Mouse (Mus musculus): ENCODE measurements at regions not wholly inside any gene's neighbourhood (a gene's known extent, or its start where the extent isn't known, plus 50 kb on each side); places are given as distances from the start of the nearest gene placed in this dataset.

DNA sequence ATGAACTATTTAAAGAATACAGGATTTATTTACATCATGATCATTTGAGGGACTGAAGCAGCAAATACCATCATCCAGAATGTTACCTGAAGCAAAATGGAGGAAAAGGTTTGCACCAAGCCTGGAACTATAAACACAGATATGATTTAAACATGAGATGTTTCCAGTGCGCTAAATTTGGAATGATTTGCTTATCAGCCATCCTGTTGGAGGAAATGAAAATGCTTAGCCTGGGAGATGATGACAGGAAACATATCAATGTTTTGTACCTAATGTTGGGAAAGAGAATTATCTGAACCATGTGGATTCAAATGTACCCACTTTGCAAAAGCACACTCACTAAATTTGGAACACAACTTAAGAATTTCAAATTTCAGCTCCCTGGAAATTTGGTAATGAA lies 149.3 kb downstream of the Adgra3 start:
- Histone ChIP-seq H3K36me3 (replicated peaks) (no peaks in the 10 kb centered on the region), H3K4me2 (no peak overlapping the region), H3K27me3 (no peaks in the 10 kb centered on the region), H3K9me3 (replicated peaks) (no peaks in the 10 kb centered on the region), H3K4me3 (replicated peaks) (no peak overlapping the region), H3K27ac (replicated peaks) (no peak overlapping the region), H3K4me1 (replicated peaks) (no peaks in the 10 kb centered on the region), H3K9ac (no peak overlapping the region)
- no peak for ATAC-seq (ENCODE audit: insufficient read depth)
- 57% methylated on average over 1 of the region's 1 CpGs for WGBS (ENCODE audit: insufficient replicate concordance)

DNA sequence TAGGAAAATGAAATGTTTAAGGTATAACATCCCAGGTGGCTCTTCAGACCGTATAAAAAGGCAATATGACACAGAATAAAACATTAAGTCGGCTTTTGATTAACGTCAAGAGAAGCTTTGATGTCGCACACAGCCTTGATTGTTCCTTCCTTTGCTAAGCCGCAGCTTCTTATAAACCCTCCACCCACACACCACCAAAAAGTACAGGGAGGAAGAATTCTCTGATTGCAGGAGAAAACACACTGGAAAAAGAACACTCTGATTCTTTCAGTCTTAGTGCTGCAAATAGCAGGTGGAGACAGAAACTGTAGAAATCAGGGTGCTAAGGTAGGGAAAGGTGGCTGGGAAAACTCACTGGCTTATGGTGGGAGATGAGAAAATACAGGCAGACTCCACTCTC lies 162.7 kb downstream of the Adgra3 start:
- Histone ChIP-seq H3K9ac (no peak overlapping the region), H3K27me3 (no peaks in the 10 kb centered on the region), H3K4me2 (no peak overlapping the region), H3K9me3 (replicated peaks) (no peaks in the 10 kb centered on the region), H3K36me3 (replicated peaks) (no peaks in the 10 kb centered on the region), H3K27ac (replicated peaks) (no peak overlapping the region), H3K4me3 (replicated peaks) (no peak overlapping the region), H3K4me1 (replicated peaks) (no peaks in the 10 kb centered on the region)
- ATAC-seq (ENCODE audit: insufficient read depth) = no peak
- WGBS (ENCODE audit: insufficient replicate concordance) = 71% methylated on average over 5 of the region's 5 CpGs

DNA sequence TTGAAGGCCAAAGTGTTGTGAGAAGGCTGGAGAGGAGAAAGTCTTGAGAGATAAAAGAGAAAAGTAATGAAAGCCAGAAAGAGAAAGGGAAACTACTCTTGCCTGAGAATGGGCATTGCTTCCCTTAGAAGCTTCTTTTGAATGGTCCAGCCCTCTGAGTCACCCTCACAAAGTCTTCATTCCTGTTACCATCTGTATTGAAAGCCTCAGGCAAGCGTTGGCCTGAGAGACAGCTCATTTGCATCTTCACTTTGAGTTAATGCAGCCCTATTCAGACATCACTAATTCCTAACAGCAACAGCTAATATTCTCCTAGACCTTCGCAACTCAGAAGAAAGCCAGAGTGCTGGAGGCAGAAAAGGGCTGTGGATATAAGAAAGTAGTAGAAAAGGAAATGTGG lies 178.4 kb downstream of the Adgra3 start:
- Histone ChIP-seq H3K4me3 (replicated peaks) (no peak overlapping the region), H3K9me3 (replicated peaks) (no peaks in the 10 kb centered on the region), H3K4me1 (replicated peaks) (no peaks in the 10 kb centered on the region), H3K36me3 (replicated peaks) (no peaks in the 10 kb centered on the region), H3K27ac (replicated peaks) (no peak overlapping the region), H3K27me3 (no peaks in the 10 kb centered on the region), H3K4me2 (no peak overlapping the region), H3K9ac (no peak overlapping the region)
- 39% methylated on average over 2 of the region's 2 CpGs for WGBS (ENCODE audit: insufficient replicate concordance)
- no peak for ATAC-seq (ENCODE audit: insufficient read depth)

DNA sequence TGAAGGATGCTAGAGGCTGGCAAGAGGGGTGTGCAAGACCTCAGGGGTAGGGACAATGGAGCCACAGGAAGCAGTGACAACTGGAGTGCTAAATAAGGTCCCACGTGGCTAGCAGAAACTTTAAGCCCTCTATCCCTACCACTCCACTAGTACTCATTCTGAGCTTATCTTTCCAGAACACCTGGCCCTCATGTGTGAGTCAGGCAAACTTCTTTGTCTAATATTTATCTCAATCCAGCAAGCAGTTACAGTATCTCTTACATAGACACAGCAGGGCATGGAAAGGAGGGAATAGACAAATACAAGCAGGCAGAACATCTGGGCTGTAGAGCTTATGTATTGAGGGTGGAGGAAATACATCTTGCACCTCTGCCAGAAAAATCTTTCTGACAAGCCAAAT lies 182.6 kb downstream of the Adgra3 start:
- no peak overlapping the region for H3K4me2 ChIP-seq
- H3K9ac ChIP-seq = no peak overlapping the region
- no peak overlapping the region for H3K4me3 ChIP-seq (replicated peaks)
- H3K9me3 ChIP-seq (replicated peaks) = no peaks in the 10 kb centered on the region
- peak; percentile 73 for ATAC-seq (ENCODE audit: insufficient read depth)
- H3K36me3 ChIP-seq (replicated peaks) = no peaks in the 10 kb centered on the region
- no peaks in the 10 kb centered on the region for H3K27me3 ChIP-seq
- H3K4me1 ChIP-seq (replicated peaks) = no peaks in the 10 kb centered on the region
- WGBS (ENCODE audit: insufficient replicate concordance) = 15% methylated on average over 1 of the region's 1 CpGs
- H3K27ac ChIP-seq (replicated peaks) = no peak overlapping the region

DNA sequence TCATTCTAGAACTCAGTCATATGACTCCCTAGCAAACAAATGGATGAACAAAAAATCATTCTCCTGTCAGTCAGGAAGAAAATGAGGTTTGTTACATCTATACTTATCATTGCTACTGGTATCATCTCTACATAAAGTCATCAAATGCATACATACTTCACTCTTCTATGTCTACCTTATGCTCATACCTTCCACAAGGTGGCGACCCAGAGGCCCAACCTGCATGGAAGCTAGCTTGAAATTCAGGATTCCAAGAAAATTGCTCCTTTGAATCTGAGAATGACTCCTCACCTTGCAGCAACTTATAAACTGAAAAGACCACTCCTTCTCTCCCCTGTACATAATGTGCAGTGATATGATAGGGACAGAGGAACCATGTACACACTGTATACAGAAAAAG lies 201.6 kb downstream of the Adgra3 start:
- Histone ChIP-seq H3K4me3 (replicated peaks) (no peak overlapping the region), H3K4me2 (no peak overlapping the region), H3K9ac (no peak overlapping the region), H3K27me3 (no peaks in the 10 kb centered on the region), H3K9me3 (replicated peaks) (no peaks in the 10 kb centered on the region), H3K4me1 (replicated peaks) (no peaks in the 10 kb centered on the region), H3K36me3 (replicated peaks) (no peaks in the 10 kb centered on the region), H3K27ac (replicated peaks) (no peak overlapping the region)
- 21% methylated on average over 1 of the region's 1 CpGs for WGBS (ENCODE audit: insufficient replicate concordance)
- no peak for ATAC-seq (ENCODE audit: insufficient read depth)

DNA sequence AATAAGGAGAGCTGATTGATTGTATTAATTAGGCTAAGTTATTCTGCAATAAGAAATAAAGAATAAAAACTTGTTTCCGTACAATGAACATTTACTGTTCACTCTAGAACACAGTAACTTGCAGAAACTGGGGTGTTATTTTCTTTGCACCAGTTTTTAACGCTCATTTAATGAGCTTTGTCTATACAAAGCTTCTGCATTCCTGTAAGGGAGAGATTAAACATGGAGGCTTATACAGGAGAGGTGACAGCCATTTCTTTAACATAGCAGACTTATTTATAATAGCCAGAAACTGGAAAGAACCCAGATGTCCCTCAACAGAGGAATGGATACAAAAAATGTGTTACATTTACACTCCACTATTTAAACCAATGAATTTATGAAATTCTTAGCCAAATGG lies 202.8 kb downstream of the Adgra3 start:
- ATAC-seq (ENCODE audit: insufficient read depth) = no peak

DNA sequence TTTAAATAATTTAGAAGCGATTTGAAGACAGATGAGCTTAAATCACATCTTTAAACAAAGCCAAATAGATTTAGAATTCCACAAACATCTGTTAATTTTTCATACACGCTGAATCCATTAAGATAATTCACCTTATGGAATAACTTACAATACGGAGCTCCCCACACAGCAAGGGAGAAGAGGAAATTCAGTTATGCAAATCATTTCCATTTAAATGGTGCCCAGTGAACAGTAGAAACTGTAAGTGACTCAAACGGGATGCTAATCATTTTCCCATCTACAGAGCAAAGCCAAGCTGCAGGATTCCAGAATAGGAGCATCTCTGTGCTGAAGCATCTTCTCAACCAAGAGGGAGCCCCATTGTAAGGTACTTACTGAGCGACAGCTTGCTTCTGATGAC lies 210.1 kb downstream of the Adgra3 start:
- Histone ChIP-seq H3K4me2 (no peak overlapping the region), H3K9me3 (replicated peaks) (no peaks in the 10 kb centered on the region), H3K36me3 (replicated peaks) (no peaks in the 10 kb centered on the region), H3K9ac (no peak overlapping the region), H3K4me3 (replicated peaks) (no peak overlapping the region), H3K27me3 (no peaks in the 10 kb centered on the region), H3K27ac (replicated peaks) (no peak overlapping the region), H3K4me1 (replicated peaks) (no peaks in the 10 kb centered on the region)
- whole genome bisulfite sequencing (ENCODE audit: insufficient replicate concordance) = 40% methylated on average over 5 of the region's 5 CpGs
- ATAC-seq (ENCODE audit: insufficient read depth) = no peak

More for the DNA sequence above, 202.8 kb downstream of the Adgra3 start:
- Histone ChIP-seq H3K4me2 (no peak overlapping the region), H3K27ac (replicated peaks) (no peak overlapping the region), H3K4me1 (replicated peaks) (no peaks in the 10 kb centered on the region), H3K9me3 (replicated peaks) (no peaks in the 10 kb centered on the region), H3K4me3 (replicated peaks) (no peak overlapping the region), H3K36me3 (replicated peaks) (no peaks in the 10 kb centered on the region), H3K27me3 (no peaks in the 10 kb centered on the region), H3K9ac (no peak overlapping the region)
- WGBS (ENCODE audit: insufficient replicate concordance) = 42% methylated on average over 2 of the region's 2 CpGs

DNA sequence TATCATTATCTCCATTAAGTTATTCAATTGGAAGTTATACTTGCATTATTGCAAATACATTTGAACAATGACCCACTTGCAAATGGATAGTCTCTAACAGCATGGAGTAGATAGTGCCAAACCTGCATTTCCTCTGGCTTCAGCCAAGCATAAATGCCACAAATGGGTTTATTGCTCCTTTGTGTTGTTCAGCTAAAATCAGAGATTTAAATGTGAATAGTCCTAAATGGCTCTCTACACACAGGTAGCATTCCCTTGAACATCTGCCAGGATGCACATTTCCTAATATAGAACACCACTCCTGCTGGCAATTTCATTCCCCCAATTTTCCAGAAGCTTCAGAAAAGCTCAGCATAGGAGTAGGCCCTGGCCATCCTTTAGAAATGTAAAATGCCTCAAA lies 210.6 kb downstream of the Adgra3 start:
- no peak overlapping the region for H3K9ac ChIP-seq
- H3K9me3 ChIP-seq (replicated peaks) = no peaks in the 10 kb centered on the region
- no peak overlapping the region for H3K4me3 ChIP-seq (replicated peaks)
- no peaks in the 10 kb centered on the region for H3K27me3 ChIP-seq
- ATAC-seq (ENCODE audit: insufficient read depth) = no peak
- H3K27ac ChIP-seq (replicated peaks) = no peak overlapping the region
- H3K4me2 ChIP-seq = no peak overlapping the region
- no peaks in the 10 kb centered on the region for H3K4me1 ChIP-seq (replicated peaks)
- no peaks in the 10 kb centered on the region for H3K36me3 ChIP-seq (replicated peaks)

DNA sequence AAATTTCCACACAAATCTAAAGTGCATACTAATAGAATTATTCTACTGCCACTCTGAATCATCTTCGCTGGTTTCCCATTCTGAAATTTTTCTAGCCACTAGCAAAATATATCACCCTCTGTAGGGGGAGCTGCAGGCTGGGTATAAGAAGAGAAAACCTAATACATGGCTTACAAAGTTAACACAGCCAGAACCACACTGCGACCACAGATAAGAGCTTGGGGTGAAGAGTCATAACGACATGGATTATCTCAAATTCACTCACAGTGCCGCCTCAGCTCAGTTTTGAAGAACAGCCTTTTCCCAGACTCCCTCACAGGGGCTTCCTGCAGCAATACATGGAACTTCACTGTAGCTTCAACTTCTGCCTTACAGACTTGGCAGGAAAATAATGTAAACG lies 240.0 kb downstream of the Adgra3 start:
- no peak for ATAC-seq (ENCODE audit: insufficient read depth)
- no peaks in the 10 kb centered on the region for H3K36me3 ChIP-seq (replicated peaks)
- no peak overlapping the region for H3K4me3 ChIP-seq (replicated peaks)
- no peak overlapping the region for H3K4me2 ChIP-seq
- H3K4me1 ChIP-seq (replicated peaks) = no peaks in the 10 kb centered on the region
- no peak overlapping the region for H3K9ac ChIP-seq
- WGBS (ENCODE audit: insufficient replicate concordance) = 50% methylated on average over 5 of the region's 5 CpGs
- no peak overlapping the region for H3K27ac ChIP-seq (replicated peaks)
- H3K9me3 ChIP-seq (replicated peaks) = no peaks in the 10 kb centered on the region
- no peaks in the 10 kb centered on the region for H3K27me3 ChIP-seq

DNA sequence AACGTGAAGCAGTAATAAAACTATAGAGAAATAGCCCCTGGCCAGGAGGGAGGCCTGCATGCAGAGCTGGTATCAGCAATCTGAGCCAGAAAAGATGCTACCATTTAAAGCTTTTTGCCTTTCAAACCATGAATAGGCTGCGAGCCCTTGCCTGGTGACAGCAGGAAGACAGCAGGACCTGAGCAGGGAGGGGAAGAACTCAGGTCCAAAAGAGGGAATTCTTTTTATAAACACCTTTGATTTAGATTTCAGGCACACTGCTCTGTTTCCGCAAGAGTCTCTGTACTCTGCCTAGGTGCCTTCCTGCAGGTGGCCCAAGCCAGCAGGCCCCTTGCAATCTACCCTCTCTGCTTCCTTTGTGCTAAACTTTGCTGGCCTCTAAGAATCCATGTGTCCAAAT lies 242.1 kb downstream of the Adgra3 start:
- Histone ChIP-seq H3K9me3 (replicated peaks) (no peaks in the 10 kb centered on the region), H3K9ac (no peak overlapping the region), H3K27me3 (no peaks in the 10 kb centered on the region), H3K36me3 (replicated peaks) (no peaks in the 10 kb centered on the region), H3K27ac (replicated peaks) (no peak overlapping the region), H3K4me2 (no peak overlapping the region), H3K4me3 (replicated peaks) (no peak overlapping the region), H3K4me1 (replicated peaks) (no peaks in the 10 kb centered on the region)
- WGBS (ENCODE audit: insufficient replicate concordance) = 54% methylated on average over 3 of the region's 3 CpGs
- ATAC-seq (ENCODE audit: insufficient read depth) = no peak

DNA sequence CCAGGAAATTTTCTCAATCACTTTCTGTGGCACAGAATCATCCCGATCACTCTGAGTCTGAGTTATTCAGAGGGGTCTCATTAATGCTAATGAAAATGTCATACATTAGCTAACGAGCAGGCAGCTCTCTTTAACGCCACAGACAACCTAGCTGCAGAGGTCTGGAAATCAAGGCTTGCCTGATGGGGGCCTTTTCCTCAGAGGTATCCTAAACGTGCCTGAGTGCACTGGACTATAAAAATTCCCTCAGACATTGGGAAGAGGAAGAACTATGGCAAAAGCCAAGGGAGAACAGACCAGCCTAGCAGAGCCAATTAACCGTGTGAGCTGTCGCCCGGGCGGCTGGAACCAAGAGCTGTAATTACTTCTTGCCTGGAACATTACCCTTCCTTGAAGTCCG lies 245.5 kb downstream of the Adgra3 start:
- ATAC-seq (ENCODE audit: insufficient read depth) = no peak
- H3K4me3 ChIP-seq (replicated peaks) = no peak overlapping the region
- no peak overlapping the region for H3K4me2 ChIP-seq
- H3K4me1 ChIP-seq (replicated peaks) = no peaks in the 10 kb centered on the region
- H3K27me3 ChIP-seq = no peaks in the 10 kb centered on the region
- WGBS (ENCODE audit: insufficient replicate concordance) = 57% methylated on average over 9 of the region's 9 CpGs
- H3K36me3 ChIP-seq (replicated peaks) = no peaks in the 10 kb centered on the region
- H3K9me3 ChIP-seq (replicated peaks) = no peaks in the 10 kb centered on the region
- no peak overlapping the region for H3K9ac ChIP-seq
- no peak overlapping the region for H3K27ac ChIP-seq (replicated peaks)

DNA sequence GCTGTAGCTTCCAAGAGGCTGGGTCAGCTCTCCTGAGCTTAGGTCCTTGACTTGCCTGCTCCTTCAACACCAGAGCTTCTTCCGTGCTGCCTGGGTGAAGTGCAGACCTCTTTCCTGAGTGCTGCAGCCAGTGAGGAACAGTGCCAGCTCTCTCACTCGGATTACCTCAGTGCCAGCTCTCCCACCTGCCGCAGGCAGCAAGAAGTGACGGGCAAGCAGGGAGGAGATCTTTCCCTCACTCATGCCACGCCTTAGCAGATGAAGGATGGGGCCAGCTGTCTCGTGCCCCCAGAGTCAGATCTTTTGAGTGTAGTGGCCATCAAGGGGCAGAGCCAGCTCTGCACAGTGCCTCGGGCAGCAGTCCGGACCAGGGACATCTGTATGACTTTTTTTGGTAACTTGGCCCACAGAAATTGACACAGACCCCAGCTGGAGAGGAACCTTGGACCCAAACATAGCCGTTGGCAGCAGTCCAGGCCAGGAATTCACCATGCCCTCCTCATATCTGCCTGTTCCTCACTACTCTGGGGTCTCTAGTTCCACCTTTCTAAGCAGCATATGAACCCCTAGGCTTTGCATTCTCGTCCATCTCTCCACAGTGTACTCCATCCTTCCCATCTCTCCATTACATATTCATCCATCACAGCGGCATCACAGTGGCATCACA lies 263.9 kb upstream of the Kcnip4 start:
- ATAC-seq (ENCODE audit: insufficient read depth) = no peak
- WGBS (ENCODE audit: insufficient replicate concordance) = 62% methylated on average over 11 of the region's 11 CpGs
- H3K27me3 ChIP-seq = no peaks in the 10 kb centered on the region
- H3K27ac ChIP-seq (replicated peaks) = no peak overlapping the region
- no peak overlapping the region for H3K4me2 ChIP-seq
- H3K9ac ChIP-seq = no peak overlapping the region
- no peaks in the 10 kb centered on the region for H3K4me1 ChIP-seq (replicated peaks)
- H3K36me3 ChIP-seq (replicated peaks) = no peaks in the 10 kb centered on the region
- H3K9me3 ChIP-seq (replicated peaks) = no peaks in the 10 kb centered on the region
- no peak overlapping the region for H3K4me3 ChIP-seq (replicated peaks)

All from liver, embryonic 15.5 days (tissue).